Mouse (Mus musculus) heart, adult 10 weeks (tissue): ENCODE results near the gene Hspbp1. TPM values are rescaled to one million over a fixed set of nuclear protein-coding genes. Genes with fewer than 3 reads are reported as not detected.

ENCODE experiments used
- polyA plus RNA-seq: library from polyadenylated mRNA; stranded (reverse); fragments of 350-450 nt; fragmentation: Illumina TruSeq; extraction: RNeasy Lipid Tissue Mini Kit (QIAGEN cat#74804); gene quantifications from one replicate; pipeline ENCODE4 v1.2.3, GENCODE M21; 2014; ENCODE audit warnings: low read depth, low replicate concordance

Gene Hspbp1
- polyA plus RNA-seq: 37.1 TPM

DNA sequence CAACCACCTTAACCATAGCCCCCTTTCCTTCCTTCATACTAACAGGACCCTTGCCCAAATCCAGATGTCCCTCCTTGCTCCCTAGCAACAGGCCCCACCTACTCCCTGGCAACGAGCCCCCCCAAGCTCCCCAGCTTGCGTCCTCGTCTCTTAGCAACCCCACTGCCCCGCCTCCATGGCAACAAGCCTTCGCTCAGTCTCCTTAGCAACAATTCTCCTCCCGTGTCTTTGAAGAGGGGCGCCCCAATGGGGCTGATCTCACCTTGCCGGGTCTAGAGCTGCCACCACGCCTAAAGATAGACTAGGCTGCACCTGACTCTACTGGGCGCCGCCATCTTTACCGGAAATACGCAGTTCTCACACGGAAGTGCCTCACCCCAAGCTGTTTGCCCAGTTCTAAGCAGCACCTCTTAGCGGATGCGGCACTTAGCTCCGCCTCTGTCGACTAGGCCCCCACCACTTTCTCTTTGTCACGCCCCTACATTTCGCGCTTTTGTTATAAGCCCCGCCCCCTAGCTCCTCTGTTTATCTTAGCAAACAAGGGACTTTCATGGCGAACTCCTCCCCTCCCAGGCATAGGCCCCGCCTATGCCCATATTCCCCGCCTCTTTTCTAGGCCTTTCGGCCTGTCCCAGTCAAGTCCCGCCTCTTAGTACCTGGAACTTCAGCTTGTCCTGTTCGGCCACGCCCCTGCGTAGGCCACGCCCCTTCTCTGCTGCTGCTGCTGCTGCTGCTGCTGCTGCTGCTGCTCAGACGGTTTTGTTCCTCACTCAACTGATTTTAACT, at the start of gene Hspbp1:
Gene Hspbp1, minus strand, starts transcription at position 437 of the 786 bp plus-strand sequence.

DNA sequence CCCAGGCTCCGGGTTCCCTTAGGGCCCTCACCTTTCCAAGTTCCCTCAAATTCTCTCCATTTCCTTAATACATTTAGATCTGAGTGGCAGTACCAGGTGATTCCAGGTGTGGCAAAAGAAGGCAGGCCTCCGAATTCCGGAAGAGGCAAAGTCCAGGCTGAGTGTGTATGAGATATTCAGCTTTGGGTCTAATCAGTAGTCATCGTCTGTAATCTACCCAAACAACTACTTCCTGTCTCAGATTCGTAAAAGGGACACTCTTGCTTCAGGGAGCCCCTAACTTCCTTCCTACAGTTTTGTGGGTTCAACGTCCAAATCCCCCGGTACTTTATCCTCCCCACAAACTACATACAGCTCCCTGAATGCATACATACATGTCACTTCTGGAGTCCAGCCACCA, 40.3 kb upstream of the Hspbp1 start, which contains the start of gene Tmem150b:
Gene Tmem150b, minus strand, starts transcription at position 81 of the 400 bp plus-strand sequence.

DNA sequence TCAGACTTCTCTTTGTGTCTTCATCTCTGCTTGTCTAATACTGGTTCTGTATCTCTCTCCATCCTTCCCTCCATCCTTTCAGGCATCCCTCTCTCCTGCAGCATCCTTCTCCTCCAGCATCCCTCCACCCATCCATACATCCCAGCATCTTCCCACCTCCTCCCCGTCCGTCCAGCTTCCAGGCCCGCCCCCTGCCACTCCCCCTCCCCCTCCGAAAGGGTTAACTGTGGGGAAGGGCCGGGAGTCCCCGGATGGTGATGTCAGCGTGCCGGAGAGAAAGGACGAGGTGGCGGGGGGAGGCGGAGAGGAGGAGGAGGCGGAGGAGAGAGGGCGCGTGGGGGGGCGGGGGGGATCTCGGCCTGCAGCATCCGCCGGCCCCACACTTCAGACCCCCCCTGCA, 5.5 kb upstream of the Hspbp1 start, which contains the start of gene Brsk1:
Gene Brsk1, plus strand, starts transcription at position 218 of the 400 bp plus-strand sequence.

DNA sequence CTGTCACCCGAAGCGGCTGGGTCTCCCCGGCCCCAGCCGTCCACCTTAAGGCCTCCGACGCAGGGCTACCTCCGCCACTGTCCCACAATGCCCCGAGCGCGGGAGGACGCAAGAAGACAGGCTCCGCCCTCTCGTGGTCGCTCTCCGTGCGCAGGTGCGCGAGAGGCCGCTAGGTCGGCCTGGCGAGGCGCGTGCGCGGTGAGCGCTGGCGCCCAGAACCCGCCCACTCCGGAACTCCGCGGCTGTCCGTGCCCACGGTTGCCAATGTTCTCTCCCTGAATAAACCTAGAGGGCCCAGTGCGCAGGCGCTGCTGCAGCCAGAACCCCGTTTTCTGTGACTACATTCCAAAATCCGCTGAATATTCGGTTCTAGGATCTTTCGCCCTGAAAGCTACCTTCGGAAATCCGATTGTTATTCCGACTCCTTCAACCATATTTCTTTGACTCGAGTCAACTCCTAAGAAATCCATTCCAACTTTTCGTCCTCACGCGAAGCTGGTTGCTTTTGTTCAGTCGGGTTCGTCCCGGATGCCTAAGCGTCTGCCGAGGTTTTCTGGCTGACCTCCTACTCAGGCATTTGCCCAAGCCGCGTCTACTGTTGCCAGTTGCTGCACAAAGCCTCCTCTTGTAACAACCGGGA, 25.8 kb downstream of the Hspbp1 start, which contains the start of gene Ppp6r1:
Gene Ppp6r1, minus strand, starts transcription at position 108 of the 640 bp plus-strand sequence.

DNA sequence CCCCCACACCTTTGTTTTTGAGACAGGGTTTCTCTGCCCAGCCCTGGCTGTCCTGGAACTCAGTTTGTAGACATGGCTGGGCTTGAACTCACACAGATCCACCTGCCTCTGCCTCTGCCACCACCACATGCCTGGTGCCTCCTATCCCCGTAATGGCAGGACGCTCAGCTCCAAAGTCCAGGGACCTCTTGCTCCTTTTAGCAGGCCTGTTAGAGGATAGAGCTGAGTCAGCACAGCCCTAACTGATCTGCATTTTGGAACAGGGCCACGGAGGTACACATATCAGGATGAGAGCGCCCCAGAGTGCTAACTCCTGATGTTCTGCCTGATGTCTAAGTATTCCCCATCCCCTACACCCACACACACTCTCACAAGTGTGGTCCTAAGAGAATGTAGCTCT, 53.8 kb downstream of the Hspbp1 start, which contains the start of gene Tmem86b:
Gene Tmem86b, minus strand, starts transcription at position 392 of the 400 bp plus-strand sequence.

Other genes with a start within 250 kb of the Hspbp1 start
- gene Rdh13, start 239.4 kb downstream of the Hspbp1 start, polyA plus RNA-seq: 36.9 TPM
- 4.1 TPM for gene Eps8l1, start 224.4 kb downstream of the Hspbp1 start, polyA plus RNA-seq
- 103 TPM for gene Ppp1r12c, start 183.4 kb downstream of the Hspbp1 start, polyA plus RNA-seq
- gene Tnnt1, start 168.7 kb downstream of the Hspbp1 start, polyA plus RNA-seq: 33.8 TPM
- 10,656 TPM for gene Tnni3, start 160.8 kb downstream of the Hspbp1 start, polyA plus RNA-seq
- gene Dnaaf3, start 152.6 kb downstream of the Hspbp1 start, polyA plus RNA-seq: 7.5 TPM
- 0.97 TPM for gene Syt5, start 137.5 kb downstream of the Hspbp1 start, polyA plus RNA-seq
- not detected for gene Ptprh, start 81.0 kb downstream of the Hspbp1 start, polyA plus RNA-seq
- 7.5 TPM for gene Tmem86b, start 53.6 kb downstream of the Hspbp1 start, polyA plus RNA-seq
- gene Ppp6r1, start 26.0 kb downstream of the Hspbp1 start, polyA plus RNA-seq: 64.9 TPM
- 2.1 TPM for gene Brsk1, start 5.5 kb upstream of the Hspbp1 start, polyA plus RNA-seq
- gene Tmem150b, start 40.2 kb upstream of the Hspbp1 start, polyA plus RNA-seq: not detected
- 22.8 TPM for gene Kmt5c, start 55.0 kb upstream of the Hspbp1 start, polyA plus RNA-seq
- 10.7 TPM for gene Cox6b2, start 68.0 kb upstream of the Hspbp1 start, polyA plus RNA-seq
- not detected for gene Fam71e2, start 86.2 kb upstream of the Hspbp1 start, polyA plus RNA-seq
- not detected for gene Il11, start 97.8 kb upstream of the Hspbp1 start, polyA plus RNA-seq
- gene Tmem190, start 97.9 kb upstream of the Hspbp1 start, polyA plus RNA-seq: not detected
- gene Tmem238, start 104.6 kb upstream of the Hspbp1 start, polyA plus RNA-seq: 6.3 TPM
- gene Rpl28, start 107.8 kb upstream of the Hspbp1 start, polyA plus RNA-seq: 392 TPM
- 101 TPM for gene Ube2s, start 127.5 kb upstream of the Hspbp1 start, polyA plus RNA-seq
- not detected for gene Shisa7, start 159.6 kb upstream of the Hspbp1 start, polyA plus RNA-seq
- gene Isoc2b, start 185.2 kb upstream of the Hspbp1 start, polyA plus RNA-seq: 13.4 TPM
- gene Isoc2a, start 192.1 kb upstream of the Hspbp1 start, polyA plus RNA-seq: 45.8 TPM
- not detected for gene Gm36210, start 221.4 kb upstream of the Hspbp1 start, polyA plus RNA-seq
- 4.9 TPM for gene Zfp628, start 230.1 kb upstream of the Hspbp1 start, polyA plus RNA-seq
- 4.8 TPM for gene Nat14, start 237.0 kb upstream of the Hspbp1 start, polyA plus RNA-seq
- 4.7 TPM for gene Ssc5d, start 240.7 kb upstream of the Hspbp1 start, polyA plus RNA-seq